Mouse (Mus musculus): Measurements from ENCODE around the gene Ift122.

DNA sequence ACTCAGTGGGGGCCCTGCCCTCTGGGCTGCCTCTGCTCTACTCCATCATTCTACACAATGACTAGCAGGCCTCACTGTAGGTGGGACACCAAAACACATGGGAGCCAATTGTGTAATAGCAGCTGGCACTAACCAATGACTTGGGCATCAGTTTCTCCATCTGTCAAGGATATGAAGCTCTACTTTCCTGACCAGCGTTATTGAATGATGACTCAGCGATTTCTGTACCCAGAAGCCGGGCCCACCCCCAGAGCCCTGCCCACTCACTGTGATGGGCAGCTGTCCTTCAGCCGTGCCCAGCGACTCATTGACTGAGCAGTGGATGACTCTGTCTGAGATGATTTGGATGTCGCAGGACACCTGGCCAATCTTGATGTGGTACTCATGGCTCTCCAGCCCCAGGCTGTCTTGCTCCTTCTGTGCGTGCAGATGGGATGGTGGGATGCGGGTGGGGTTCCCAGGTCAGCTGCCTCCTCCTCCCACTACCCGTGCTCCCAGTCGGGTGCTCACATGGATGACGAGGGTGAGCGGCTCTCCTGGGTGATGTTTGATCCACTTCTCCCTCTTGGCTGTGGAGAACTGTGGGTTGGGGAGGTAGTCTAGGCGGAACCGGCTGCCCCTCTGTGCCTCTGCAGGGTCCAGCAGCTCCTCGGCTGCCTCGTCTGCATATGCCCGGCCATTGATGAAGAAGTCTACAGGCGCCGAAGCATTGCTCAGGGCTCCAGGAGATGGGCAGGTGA is 113.1 kb downstream of the Ift122 start:
- no peak for TF ChIP-seq CTCF (IDR thresholded peaks at IDR 0.05; ENCODE audit: control insufficient read depth, insufficient read depth, low read length)
- no peak for TF ChIP-seq POLR2A (IDR thresholded peaks at IDR 0.05; ENCODE audit: borderline replicate concordance, control insufficient read depth, low read depth, low read length)
